Mouse (Mus musculus) thymus, adult 2 months (tissue): ENCODE measurements around the gene Sos2. TPM values are rescaled to one million over a fixed set of nuclear protein-coding genes. Genes with fewer than 3 reads are reported as not detected.

ENCODE experiments used
- DNase-seq: peaks from one replicate; pipeline ENCODE4 v3.0.0; 2021
- H3K27ac ChIP-seq: fragments of 200-500 bp; 2 replicates; pipeline ENCODE4 v1.5.1; 2012; ENCODE audit warnings: low read length, control low read depth; ENCODE audit not compliant: control insufficient read depth, insufficient read depth
- H3K27me3 ChIP-seq: fragments of 200-500 bp; 2 replicates; pipeline ENCODE4 v1.6.1; 2012; ENCODE audit warnings: mild to moderate bottlenecking, low read length, moderate library complexity, mixed read lengths; ENCODE audit not compliant: control insufficient read depth, insufficient read depth
- H3K36me3 ChIP-seq: fragments of 200-500 bp; 2 replicates; pipeline ENCODE4 v1.6.1; 2012; ENCODE audit warnings: mild to moderate bottlenecking, low read length, moderate library complexity; ENCODE audit not compliant: control insufficient read depth, insufficient read depth
- H3K4me1 ChIP-seq: fragments of 200-500 bp; replicated peaks from 2 replicates; pipeline ENCODE4 v1.6.1; 2012; ENCODE audit warnings: low read length; ENCODE audit not compliant: control insufficient read depth, insufficient read depth
- H3K4me3 ChIP-seq: fragments of 200-500 bp; 2 replicates; pipeline ENCODE4 v1.5.1; 2012; ENCODE audit warnings: mild to moderate bottlenecking, low read length, control low read depth, moderate library complexity; ENCODE audit not compliant: control insufficient read depth, insufficient read depth
- CTCF ChIP-seq: fragments of 200-500 bp; IDR thresholded peaks from 2 replicates; pipeline ENCODE4 v1.5.1; 2012; ENCODE audit warnings: mild to moderate bottlenecking, control low read depth, low read length, moderate library complexity, borderline replicate concordance; ENCODE audit not compliant: control insufficient read depth, poor library complexity, insufficient read depth; ENCODE audit errors: extremely low read depth
- POLR2A ChIP-seq: fragments of 200-500 bp; IDR thresholded peaks from 2 replicates; pipeline ENCODE4 v1.6.1; 2012; ENCODE audit warnings: mild to moderate bottlenecking, low read length, control low read depth, moderate library complexity; ENCODE audit not compliant: control insufficient read depth, poor library complexity, insufficient read depth; ENCODE audit errors: extremely low read depth
- WGBS: fragments of 180-500 bp; shearing (Covaris S2); methylation state at CpG from one replicate; pipeline ENCODE4 v1.1.7; 2018; 5-methylcytosine and 5-hydroxymethylcytosine counted together
- polyA plus RNA-seq: library from polyadenylated mRNA; depleted of rRNA; stranded (reverse); fragments of >200 nt; gene quantifications from 2 replicates; pipeline ENCODE4 v1.2.3, GENCODE M21; 2012; rRNA removed

The Sos2 gene
- polyA plus RNA-seq: 17.8 and 18.0 TPM in 2 replicates

DNA sequence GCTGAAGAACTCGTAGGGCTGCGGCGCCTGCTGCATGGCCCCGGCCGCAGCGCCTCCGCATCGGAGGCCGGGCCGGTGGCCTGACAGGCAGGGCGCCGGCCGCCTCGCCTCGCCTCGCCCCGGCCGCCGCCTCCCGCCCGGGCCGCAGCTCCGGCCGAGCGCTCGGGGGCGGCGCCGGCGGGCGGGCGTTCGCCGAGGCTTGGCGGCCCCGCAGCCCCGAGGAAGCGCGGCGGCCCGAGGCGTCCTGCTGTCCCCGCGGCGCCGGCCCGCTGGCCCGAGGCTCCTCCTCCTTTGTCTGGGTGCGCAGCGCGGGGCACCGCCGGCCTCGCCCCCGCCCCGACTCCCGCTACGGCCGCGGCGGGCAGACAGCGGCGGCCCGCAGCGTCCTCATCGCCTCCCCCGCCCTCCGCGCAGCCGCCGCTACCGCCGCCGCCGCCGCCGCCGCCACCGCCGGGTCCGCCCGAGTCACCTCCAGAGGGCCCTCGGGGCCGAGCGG, at the start of gene Sos2:
Sos2 (minus strand) TSS at position 287 of the 496 bp plus-strand sequence.
- peak within 1 kb of the TSS; percentile 98 for H3K4me3 ChIP-seq
- H3K27ac ChIP-seq: peak within 1 kb of the TSS; percentile 48; the same call in 1 of the 2 replicates
- TF ChIP-seq POLR2A (no peak), CTCF (no peak)
- peaks cover 5% of the 10 kb centered on the region; the same call in 1 of the 2 replicates for H3K4me1 ChIP-seq
- H3K27me3 ChIP-seq: no peaks in the 10 kb centered on the region
- WGBS: 9% methylated on average over 75 of the region's 85 CpGs
- peak; percentile 32 for DNase-seq
- no peaks in the 10 kb centered on the region for H3K36me3 ChIP-seq

DNA sequence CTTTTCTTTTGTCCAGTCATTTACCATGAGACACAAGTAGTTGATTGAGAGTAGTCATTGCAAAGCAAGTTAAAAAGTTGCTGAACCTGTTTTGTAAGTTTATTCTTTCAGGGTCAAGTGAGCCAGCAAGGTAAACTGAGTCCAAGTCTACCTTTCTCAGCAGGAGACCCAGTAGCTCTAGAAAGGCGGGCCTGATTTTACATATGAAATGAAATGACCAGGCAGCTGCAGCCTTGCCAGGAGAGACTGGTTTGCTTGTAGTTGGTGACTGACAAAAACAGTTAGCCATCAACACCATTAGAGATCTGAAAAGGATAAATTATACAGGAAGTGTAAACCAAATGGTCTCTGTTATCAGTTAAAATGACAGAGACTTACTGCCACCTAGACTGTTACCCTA, 48.7 kb upstream of the Sos2 start:
- TF ChIP-seq POLR2A: no peak
- Histone ChIP-seq H3K27ac (no peak overlapping the region), H3K4me1 (no peaks in the 10 kb centered on the region), H3K4me3 (no peak overlapping the region), H3K27me3 (no peaks in the 10 kb centered on the region), H3K36me3 (no peaks in the 10 kb centered on the region)
- DNase-seq: no peak
- WGBS: 97% methylated on average over 1 of the region's 1 CpGs

DNA sequence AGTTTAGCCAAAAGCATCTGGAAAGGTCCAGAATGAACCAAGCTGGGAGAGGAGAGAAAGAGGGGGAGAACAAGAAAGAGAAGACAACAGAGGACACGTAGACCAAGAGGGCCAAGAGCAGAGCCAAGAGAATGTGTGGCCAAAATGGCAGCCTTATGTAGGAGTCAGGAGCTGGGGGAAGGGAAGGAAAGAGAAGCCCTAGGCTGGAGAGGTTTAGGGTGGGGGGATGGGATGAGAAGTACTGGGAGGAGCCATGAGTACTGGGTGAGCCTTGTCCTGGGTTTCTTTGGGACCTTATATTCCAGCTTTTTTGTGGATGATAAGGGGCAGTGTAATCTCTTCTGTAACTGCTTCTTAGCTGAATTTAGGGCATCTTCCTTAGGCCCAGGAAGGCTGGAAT, 47.6 kb upstream of the Sos2 start:
- DNase-seq: no peak
- H3K27ac ChIP-seq: no peak overlapping the region

DNA sequence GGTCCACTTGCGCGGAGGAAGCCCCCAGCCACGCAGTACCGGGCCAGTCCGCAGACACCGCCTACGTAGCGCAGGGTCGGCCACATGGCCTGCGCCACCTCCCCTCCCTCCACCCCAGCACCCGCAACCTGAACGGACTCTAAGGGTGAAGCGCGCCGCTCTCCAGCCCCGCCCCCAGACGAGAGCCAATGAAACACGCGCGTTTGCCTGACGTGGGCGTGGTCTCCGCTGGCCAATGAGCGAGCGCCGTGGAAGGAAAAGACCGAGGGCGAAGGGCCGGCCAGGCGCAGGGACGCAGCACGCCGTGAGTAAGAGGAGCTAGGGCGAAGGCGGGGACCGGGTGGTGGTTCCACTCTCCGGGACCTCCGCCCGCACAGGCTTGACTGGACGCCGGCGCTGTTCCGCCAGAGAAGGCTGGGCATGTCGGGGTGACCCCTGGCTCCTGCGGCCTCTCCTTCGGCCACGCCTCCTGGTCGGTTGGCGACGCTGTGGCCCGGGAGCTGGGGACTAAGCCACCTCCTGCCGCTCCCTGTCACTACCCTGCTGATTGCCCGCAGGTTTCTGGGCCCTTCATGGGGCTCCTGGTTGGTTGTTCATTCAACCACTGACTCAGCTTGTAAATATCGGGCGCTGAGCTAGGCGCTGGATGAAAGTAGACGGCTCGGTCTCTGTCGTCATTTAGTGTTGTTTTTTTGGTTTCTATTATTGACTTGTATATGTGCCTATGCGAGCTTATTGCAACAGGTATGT, 43.2 kb upstream of the Sos2 start, which contains the start of the genes L2hgdh and Atp5s:
L2hgdh (minus strand) TSS at position 163 of the 750 bp plus-strand sequence.
Atp5s (plus strand) TSS at position 240 of the 750 bp plus-strand sequence.
- Histone ChIP-seq H3K4me1 (peaks cover 8% of the 10 kb centered on the region), H3K27me3 (no peaks in the 10 kb centered on the region), H3K36me3 (no peaks in the 10 kb centered on the region), H3K4me3 (peak within 1 kb of the TSS; percentile 77), H3K27ac (no peak within 1 kb of the TSS)
- under 1% methylated on average over 60 of the region's 60 CpGs for WGBS
- TF ChIP-seq CTCF (no peak), POLR2A (peak; percentile 67)
- peak; percentile 97 for DNase-seq

More for the DNA sequence above, 47.6 kb upstream of the Sos2 start:
- 97% methylated on average over 1 of the region's 1 CpGs for WGBS
- TF ChIP-seq POLR2A: no peak
- TF ChIP-seq CTCF: no peak
- H3K36me3 ChIP-seq: no peaks in the 10 kb centered on the region
- no peaks in the 10 kb centered on the region for H3K27me3 ChIP-seq
- H3K4me1 ChIP-seq: peaks cover 2% of the 10 kb centered on the region; the same call in 1 of the 2 replicates
- no peak overlapping the region for H3K4me3 ChIP-seq

DNA sequence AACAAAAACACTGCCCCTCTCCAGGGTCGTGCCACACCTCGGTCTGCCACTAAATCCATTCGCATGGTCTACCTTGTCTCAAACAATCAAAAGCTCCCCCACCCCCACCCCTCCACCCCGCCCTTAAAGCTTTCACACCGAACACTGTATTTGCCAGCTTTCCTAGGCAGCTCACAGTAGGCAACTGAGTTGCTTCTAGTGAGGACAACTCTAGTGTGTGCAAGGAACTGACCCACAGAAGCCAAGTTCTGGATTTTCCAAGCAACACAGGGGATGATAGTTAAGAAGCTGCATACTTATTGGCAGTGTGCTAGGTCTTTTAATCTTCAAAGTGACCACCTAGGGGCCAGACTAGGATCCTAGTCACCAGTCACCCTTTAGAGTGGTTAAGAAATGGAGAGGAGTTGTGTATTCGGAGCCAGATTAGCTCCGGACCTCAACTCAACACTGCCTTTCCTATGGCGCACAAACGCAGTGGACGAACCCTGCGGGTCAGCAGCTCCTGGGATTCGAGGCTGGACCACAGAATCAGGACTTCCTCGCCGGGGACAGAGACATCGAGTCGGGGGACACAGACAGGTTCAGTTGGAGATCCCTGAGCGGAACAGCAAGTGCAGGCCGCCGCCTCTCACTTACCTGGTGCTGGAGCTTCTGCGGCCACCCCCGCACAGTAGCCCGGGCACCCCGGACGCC, 42.5 kb upstream of the Sos2 start:
- no peaks in the 10 kb centered on the region for H3K27me3 ChIP-seq
- peak overlapping the region; percentile 77 for H3K4me3 ChIP-seq
- DNase-seq: no peak
- H3K36me3 ChIP-seq: no peaks in the 10 kb centered on the region
- peaks cover 8% of the 10 kb centered on the region for H3K4me1 ChIP-seq
- no peak for TF ChIP-seq POLR2A
- no peak for TF ChIP-seq CTCF
- no peak overlapping the region for H3K27ac ChIP-seq
- 3% methylated on average over 24 of the region's 24 CpGs for WGBS

DNA sequence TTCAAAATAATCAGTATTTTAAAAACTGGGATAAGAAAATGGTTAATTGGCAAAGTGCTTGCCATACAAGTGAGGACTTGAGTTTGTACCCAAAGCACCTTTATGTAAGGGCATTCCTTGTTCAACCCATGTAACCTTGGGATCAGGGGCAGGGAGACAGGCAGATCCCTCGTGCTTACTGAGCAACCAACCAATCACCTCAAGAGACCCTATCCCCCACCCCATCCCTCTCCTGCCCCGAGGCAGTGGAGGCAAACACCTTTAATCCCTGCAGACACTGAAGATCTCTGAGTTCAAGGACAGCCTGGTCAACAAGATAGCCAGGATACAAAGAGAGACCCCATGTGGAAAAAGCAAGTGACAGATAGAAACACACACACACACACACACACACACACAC, 41.7 kb upstream of the Sos2 start:
- H3K4me3 ChIP-seq: no peak overlapping the region

More for the DNA sequence above, 41.7 kb upstream of the Sos2 start:
- Histone ChIP-seq H3K27ac (no peak overlapping the region), H3K36me3 (no peaks in the 10 kb centered on the region), H3K27me3 (no peaks in the 10 kb centered on the region), H3K4me1 (peaks cover 8% of the 10 kb centered on the region)
- 88% methylated on average over 2 of the region's 2 CpGs for WGBS
- DNase-seq: no peak
- TF ChIP-seq CTCF (no peak), POLR2A (no peak)
